Mouse (Mus musculus): ENCODE data around the gene Nrd1. TPM values are rescaled to one million over a fixed set of nuclear protein-coding genes. Genes with fewer than 3 reads are reported as not detected.

Nrd1 gene
- polyA plus RNA-seq, 1 experiment: 57.3 TPM

GRCm38 (mm10) chr4:109019301-109019700, 18.8 kb downstream of the Nrd1 start:
- Histone ChIP-seq H3K27ac (ENCODE audit: control insufficient read depth, insufficient read depth, low read length) (no peak overlapping the region), H3K27me3 (ENCODE audit: control insufficient read depth, insufficient read depth, low read length) (no peaks in the 10 kb centered on the region), H3K4me1 (replicated peaks; ENCODE audit: control insufficient read depth, insufficient read depth, low read length) (no peaks in the 10 kb centered on the region), H3K36me3 (ENCODE audit: control insufficient read depth, insufficient read depth, low read length) (peaks cover 33% of the 10 kb centered on the region), H3K4me3 (ENCODE audit: control insufficient read depth, insufficient read depth, low read length) (no peak overlapping the region)
- DNase-seq: no peak
- TF ChIP-seq POLR2A (IDR thresholded peaks at IDR 0.05; ENCODE audit: control insufficient read depth, extremely low read depth, insufficient read depth, low read length, poor library complexity): no peak
- TF ChIP-seq CTCF (IDR thresholded peaks at IDR 0.05; ENCODE audit: borderline replicate concordance, control insufficient read depth, extremely low read depth, insufficient read depth, low read length, poor library complexity): no peak
- WGBS: 93% methylated on average over 4 of the region's 4 CpGs

DNA sequence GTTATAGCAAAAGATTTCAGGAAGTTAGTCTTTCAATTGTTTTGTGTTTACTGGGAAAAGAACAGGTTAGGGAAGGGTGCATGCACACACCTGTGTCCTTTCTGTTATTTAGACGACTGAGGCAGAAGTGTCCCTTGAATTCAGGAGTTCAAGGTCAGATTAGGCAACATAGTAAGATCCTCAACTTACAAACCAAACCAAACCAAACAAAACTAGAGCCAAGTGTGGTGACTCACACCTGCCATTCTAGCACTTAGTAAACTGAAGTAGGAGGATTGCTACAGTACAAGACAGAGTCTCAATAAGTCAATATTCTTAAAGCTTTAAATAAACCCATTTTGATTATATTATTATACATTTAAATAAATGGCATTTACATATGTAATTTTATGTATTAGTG, 21.5 kb downstream of the Nrd1 start:
- no peaks in the 10 kb centered on the region for H3K27me3 ChIP-seq (ENCODE audit: control insufficient read depth, insufficient read depth, low read length)
- no peak for TF ChIP-seq POLR2A (IDR thresholded peaks at IDR 0.05; ENCODE audit: control insufficient read depth, extremely low read depth, insufficient read depth, low read length, poor library complexity)
- TF ChIP-seq CTCF (IDR thresholded peaks at IDR 0.05; ENCODE audit: borderline replicate concordance, control insufficient read depth, extremely low read depth, insufficient read depth, low read length, poor library complexity): no peak
- WGBS: 89% methylated on average over 1 of the region's 1 CpGs
- DNase-seq: no peak
- no peaks in the 10 kb centered on the region for H3K4me1 ChIP-seq (replicated peaks; ENCODE audit: control insufficient read depth, insufficient read depth, low read length)
- H3K36me3 ChIP-seq (ENCODE audit: control insufficient read depth, insufficient read depth, low read length): peaks cover 34% of the 10 kb centered on the region
- H3K4me3 ChIP-seq (ENCODE audit: control insufficient read depth, insufficient read depth, low read length): no peak overlapping the region
- H3K27ac ChIP-seq (ENCODE audit: control insufficient read depth, insufficient read depth, low read length): no peak overlapping the region

GRCm38 (mm10) chr4:109025061-109025460, 24.6 kb downstream of the Nrd1 start:
- no peak overlapping the region for H3K27ac ChIP-seq (ENCODE audit: control insufficient read depth, insufficient read depth, low read length)

DNA sequence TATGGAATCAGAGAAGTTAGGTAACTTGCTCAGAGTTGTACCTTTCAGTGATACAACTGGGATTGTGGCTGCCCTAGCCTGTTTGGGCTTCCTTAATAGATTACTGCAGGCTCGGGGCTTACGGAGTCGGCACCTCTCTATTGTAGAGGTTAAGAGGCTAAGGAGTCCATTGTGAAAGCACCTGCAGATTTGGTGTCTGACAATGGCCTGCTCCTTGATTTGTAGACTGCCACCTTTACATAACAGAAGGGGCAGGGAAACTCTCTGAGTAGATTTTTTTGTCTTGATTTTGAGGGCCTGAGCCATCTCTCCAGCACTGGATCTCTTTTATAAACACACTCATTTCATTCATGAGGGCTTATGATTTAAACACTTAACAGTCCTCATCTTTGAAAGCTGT, 26.1 kb downstream of the Nrd1 start:
- TF ChIP-seq CTCF (IDR thresholded peaks at IDR 0.05; ENCODE audit: borderline replicate concordance, control insufficient read depth, extremely low read depth, insufficient read depth, low read length, poor library complexity) (no peak), POLR2A (IDR thresholded peaks at IDR 0.05; ENCODE audit: control insufficient read depth, extremely low read depth, insufficient read depth, low read length, poor library complexity) (no peak)
- no peaks in the 10 kb centered on the region; the same call in 1 of the 2 replicates for H3K4me1 ChIP-seq (replicated peaks; ENCODE audit: control insufficient read depth, insufficient read depth, low read length)
- 97% methylated on average over 3 of the region's 3 CpGs for WGBS

More at GRCm38 (mm10) chr4:109025061-109025460, 24.6 kb downstream of the Nrd1 start:
- 93% methylated on average over 3 of the region's 3 CpGs for WGBS
- Histone ChIP-seq H3K36me3 (ENCODE audit: control insufficient read depth, insufficient read depth, low read length) (peaks cover 35% of the 10 kb centered on the region), H3K27me3 (ENCODE audit: control insufficient read depth, insufficient read depth, low read length) (no peaks in the 10 kb centered on the region), H3K4me3 (ENCODE audit: control insufficient read depth, insufficient read depth, low read length) (no peak overlapping the region), H3K4me1 (replicated peaks; ENCODE audit: control insufficient read depth, insufficient read depth, low read length) (no peaks in the 10 kb centered on the region; the same call in 1 of the 2 replicates)
- TF ChIP-seq CTCF (IDR thresholded peaks at IDR 0.05; ENCODE audit: borderline replicate concordance, control insufficient read depth, extremely low read depth, insufficient read depth, low read length, poor library complexity) (no peak), POLR2A (IDR thresholded peaks at IDR 0.05; ENCODE audit: control insufficient read depth, extremely low read depth, insufficient read depth, low read length, poor library complexity) (no peak)
- DNase-seq: no peak

DNA sequence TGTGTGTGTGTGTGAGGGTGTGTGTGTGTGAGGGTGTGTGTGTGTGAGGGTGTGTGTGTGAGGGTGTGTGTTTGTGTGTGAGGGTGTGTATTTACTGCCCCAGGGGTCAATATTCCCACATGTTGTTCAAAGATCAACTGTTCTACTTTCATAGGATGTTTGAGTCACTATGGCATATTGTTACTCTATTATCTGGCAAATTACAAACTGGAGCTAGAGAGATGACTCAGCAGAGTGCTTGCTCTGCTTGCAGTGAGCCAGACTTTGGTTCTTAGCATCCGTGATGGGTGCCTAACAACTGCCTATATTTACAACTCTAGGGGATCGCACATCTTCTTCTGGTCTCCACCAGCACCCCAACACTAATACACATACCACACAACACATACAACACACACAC, 29.4 kb downstream of the Nrd1 start:
- WGBS: 97% methylated on average over 2 of the region's 2 CpGs
- H3K4me1 ChIP-seq (replicated peaks; ENCODE audit: control insufficient read depth, insufficient read depth, low read length): no peaks in the 10 kb centered on the region; the same call in 1 of the 2 replicates
- H3K4me3 ChIP-seq (ENCODE audit: control insufficient read depth, insufficient read depth, low read length): no peak overlapping the region
- TF ChIP-seq POLR2A (IDR thresholded peaks at IDR 0.05; ENCODE audit: control insufficient read depth, extremely low read depth, insufficient read depth, low read length, poor library complexity) (no peak), CTCF (IDR thresholded peaks at IDR 0.05; ENCODE audit: borderline replicate concordance, control insufficient read depth, extremely low read depth, insufficient read depth, low read length, poor library complexity) (no peak)
- no peak for DNase-seq
- no peaks in the 10 kb centered on the region for H3K27me3 ChIP-seq (ENCODE audit: control insufficient read depth, insufficient read depth, low read length)
- no peak overlapping the region for H3K27ac ChIP-seq (ENCODE audit: control insufficient read depth, insufficient read depth, low read length)
- H3K36me3 ChIP-seq (ENCODE audit: control insufficient read depth, insufficient read depth, low read length): peaks cover 59% of the 10 kb centered on the region

More for the DNA sequence above, 26.1 kb downstream of the Nrd1 start:
- Histone ChIP-seq H3K4me3 (ENCODE audit: control insufficient read depth, insufficient read depth, low read length) (no peak overlapping the region), H3K27ac (ENCODE audit: control insufficient read depth, insufficient read depth, low read length) (no peak overlapping the region), H3K27me3 (ENCODE audit: control insufficient read depth, insufficient read depth, low read length) (no peaks in the 10 kb centered on the region), H3K36me3 (ENCODE audit: control insufficient read depth, insufficient read depth, low read length) (peaks cover 42% of the 10 kb centered on the region)
- DNase-seq: no peak

DNA sequence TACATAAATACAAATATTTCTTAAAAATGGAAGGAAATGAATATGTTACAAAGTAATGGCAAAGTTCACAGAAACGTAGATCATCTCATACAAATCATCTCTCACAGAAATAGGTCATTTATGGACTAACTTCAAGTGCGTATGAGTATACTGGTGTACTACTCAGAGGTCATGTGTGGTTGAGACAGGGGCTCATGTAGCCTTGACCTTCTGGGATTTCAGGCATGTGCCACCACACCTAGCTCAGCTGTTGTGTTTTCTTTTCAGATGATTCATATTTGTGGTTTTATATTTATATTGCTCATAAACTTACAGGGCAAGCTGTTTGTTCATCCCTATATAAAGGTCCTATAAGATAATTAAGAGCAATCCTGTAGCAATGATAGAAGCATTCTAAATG, 29.8 kb downstream of the Nrd1 start:
- no peak for TF ChIP-seq CTCF (IDR thresholded peaks at IDR 0.05; ENCODE audit: borderline replicate concordance, control insufficient read depth, extremely low read depth, insufficient read depth, low read length, poor library complexity)
- TF ChIP-seq POLR2A (IDR thresholded peaks at IDR 0.05; ENCODE audit: control insufficient read depth, extremely low read depth, insufficient read depth, low read length, poor library complexity): no peak
- no peaks in the 10 kb centered on the region; the same call in 1 of the 2 replicates for H3K4me1 ChIP-seq (replicated peaks; ENCODE audit: control insufficient read depth, insufficient read depth, low read length)
- WGBS: 97% methylated on average over 2 of the region's 2 CpGs
- H3K4me3 ChIP-seq (ENCODE audit: control insufficient read depth, insufficient read depth, low read length): no peak overlapping the region
- H3K27me3 ChIP-seq (ENCODE audit: control insufficient read depth, insufficient read depth, low read length): no peaks in the 10 kb centered on the region
- H3K36me3 ChIP-seq (ENCODE audit: control insufficient read depth, insufficient read depth, low read length): peaks cover 57% of the 10 kb centered on the region
- DNase-seq: no peak
- H3K27ac ChIP-seq (ENCODE audit: control insufficient read depth, insufficient read depth, low read length): no peak overlapping the region

DNA sequence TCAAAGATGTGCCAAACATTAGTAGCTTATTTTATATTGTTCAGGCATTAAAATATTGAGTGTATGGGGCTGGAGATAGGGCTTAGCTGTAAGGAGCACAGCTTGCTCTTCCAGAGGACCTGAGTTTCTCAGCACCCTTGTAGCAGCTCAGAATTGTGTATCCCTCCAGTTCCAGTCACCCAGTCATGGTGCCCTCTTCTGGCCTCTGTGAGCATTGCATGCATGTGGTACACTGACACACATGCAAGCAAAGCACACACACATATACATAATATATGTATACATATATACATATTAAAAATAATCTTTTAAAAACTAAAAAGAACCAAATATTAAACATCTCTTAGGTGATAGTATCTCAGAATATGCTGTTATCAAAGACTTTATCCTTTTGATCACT, 35.9 kb downstream of the Nrd1 start:
- H3K27ac ChIP-seq (ENCODE audit: control insufficient read depth, insufficient read depth, low read length): no peak overlapping the region
- H3K4me3 ChIP-seq (ENCODE audit: control insufficient read depth, insufficient read depth, low read length): no peak overlapping the region
- peaks cover 53% of the 10 kb centered on the region for H3K36me3 ChIP-seq (ENCODE audit: control insufficient read depth, insufficient read depth, low read length)
- no peaks in the 10 kb centered on the region for H3K27me3 ChIP-seq (ENCODE audit: control insufficient read depth, insufficient read depth, low read length)
- H3K4me1 ChIP-seq (replicated peaks; ENCODE audit: control insufficient read depth, insufficient read depth, low read length): no peaks in the 10 kb centered on the region
- TF ChIP-seq CTCF (IDR thresholded peaks at IDR 0.05; ENCODE audit: borderline replicate concordance, control insufficient read depth, extremely low read depth, insufficient read depth, low read length, poor library complexity) (peak; percentile 20; the same call in 1 of the 2 replicates), POLR2A (IDR thresholded peaks at IDR 0.05; ENCODE audit: control insufficient read depth, extremely low read depth, insufficient read depth, low read length, poor library complexity) (no peak)
- DNase-seq: peak; percentile 77

Measured in thymus, adult 2 months (tissue).